Mouse (Mus musculus) lung, postnatal 25 days (tissue): ENCODE measurements at regions not wholly inside any gene's neighbourhood (a gene's known extent, or its start where the extent isn't known, plus 50 kb on each side); places are given as distances from the start of the nearest gene placed in this dataset.

Experiments
- DNase-seq: peaks from one replicate; pipeline ENCODE4 v3.0.0; 2022; ENCODE audit warnings: low spot score

GRCm38 (mm10) chr6:52368734-52369412, 55.6 kb downstream of the Evx1 start:
- DNase-seq, result no peak

- no peak for DNase-seq
Measured at GRCm38 (mm10) chr6:52370806-52371360, 57.6 kb downstream of the Evx1 start.

- no peak for DNase-seq
Measured at GRCm38 (mm10) chr6:52379146-52379545, 65.8 kb downstream of the Evx1 start.

- no peak for DNase-seq
Measured at GRCm38 (mm10) chr6:52379588-52379987, 66.3 kb downstream of the Evx1 start.

- DNase-seq, result no peak
Measured at GRCm38 (mm10) chr6:52385044-52385443, 71.7 kb downstream of the Evx1 start.

GRCm38 (mm10) chr6:52401404-52401803, 88.1 kb downstream of the Evx1 start:
- DNase-seq, result no peak

GRCm38 (mm10) chr6:52409991-52410390, 96.7 kb downstream of the Evx1 start:
- DNase-seq, result no peak

GRCm38 (mm10) chr6:52410711-52411110, 97.4 kb downstream of the Evx1 start:
- no peak for DNase-seq

GRCm38 (mm10) chr6:52411302-52411701, 98.0 kb downstream of the Evx1 start:
- no peak for DNase-seq

- DNase-seq, result no peak
Measured at GRCm38 (mm10) chr6:52413639-52414038, 100.3 kb downstream of the Evx1 start.

- DNase-seq, result no peak
Measured at GRCm38 (mm10) chr6:52415341-52415946, 102.1 kb downstream of the Evx1 start.

GRCm38 (mm10) chr6:52416491-52416890, 103.2 kb downstream of the Evx1 start:
- peak; percentile 39 for DNase-seq

GRCm38 (mm10) chr6:52417439-52418124, 104.3 kb downstream of the Evx1 start:
- peak; percentile 49 for DNase-seq

- DNase-seq, result peak; percentile 54
Measured at GRCm38 (mm10) chr6:52418451-52419170, 105.3 kb downstream of the Evx1 start.

GRCm38 (mm10) chr6:52420276-52420970, 107.1 kb downstream of the Evx1 start:
- DNase-seq, result no peak

GRCm38 (mm10) chr6:52421771-52422170, 108.5 kb downstream of the Evx1 start:
- DNase-seq, result no peak

GRCm38 (mm10) chr6:52422686-52423085, 109.4 kb downstream of the Evx1 start:
- DNase-seq, result no peak

GRCm38 (mm10) chr6:52423581-52424107, 110.3 kb downstream of the Evx1 start:
- no peak for DNase-seq

GRCm38 (mm10) chr6:52424440-52424839, 111.1 kb downstream of the Evx1 start:
- DNase-seq, result no peak

GRCm38 (mm10) chr6:52425082-52425481, 111.8 kb downstream of the Evx1 start:
- DNase-seq, result no peak

- no peak for DNase-seq
Measured at GRCm38 (mm10) chr6:52428489-52429203, 115.3 kb downstream of the Evx1 start.
